26 mouse cellular contexts compared by ENCODE assay signal in the genomic region with DNA sequence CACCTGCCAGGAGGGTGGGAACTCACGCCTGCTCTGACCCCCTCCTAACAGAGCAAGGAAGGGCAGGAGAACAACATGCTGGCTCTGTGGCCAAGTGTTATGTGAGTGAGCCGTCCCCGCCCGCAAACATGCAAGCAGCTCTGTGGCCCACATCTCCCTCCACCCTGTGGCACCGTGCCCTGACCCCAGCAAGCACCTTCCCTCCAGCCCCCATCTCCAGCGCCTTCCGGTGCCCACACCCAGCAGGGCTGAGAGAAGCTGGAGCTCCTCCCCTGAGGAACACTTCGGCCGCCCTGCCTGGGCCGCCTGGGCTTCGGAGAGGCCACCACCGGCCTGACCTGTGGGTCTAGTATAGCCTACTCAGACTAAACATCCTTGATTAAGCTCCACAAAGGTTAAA.
DNase-seq lines count a peak whose midpoint lies in the region; ATAC-seq and TF ChIP-seq lines count a peak whose summit lies in the region.
"Had no signal": no experiment of that assay in that cellular context is flagged by ENCODE, and none has a peak within 500 bp of the region (broad histone marks: within the 10 kb centered on the region; RNA-seq: fewer than 3 reads in every experiment).

No protein-coding gene starts in this region.

- H3K9ac ChIP-seq in kidney, embryonic 16.5 days (replicated peaks; ENCODE audit: low read length) = no peak overlapping the region
- H3K9ac ChIP-seq in lung, embryonic 16.5 days (ENCODE audit: low read length) = no peak overlapping the region
- no peak overlapping the region for H3K9ac ChIP-seq in stomach, embryonic 16.5 days (ENCODE audit: low read length)
- H3K9ac ChIP-seq: liver, postnatal 0 days; neural tube, embryonic 13.5 days had no signal

- ATAC-seq in kidney, embryonic 16.5 days (ENCODE audit: low FRiP score, low TSS enrichment) = no peak; the same call in 1 of the 2 replicates
- ATAC-seq in lung, embryonic 16.5 days (ENCODE audit: low read depth) = 0 out of 2 replicates have a peak, but pooled peaks have one; percentile 22
- ATAC-seq in stomach, embryonic 16.5 days (ENCODE audit: insufficient read depth, low FRiP score) = peak; percentile 21; the same call in 1 of the 2 replicates
- ATAC-seq: forebrain, embryonic 16.5 days; intestine, postnatal 0 days; liver, postnatal 0 days; midbrain, embryonic 16.5 days had no signal

- H3K27me3 ChIP-seq in kidney, adult 2 months (replicated peaks; ENCODE audit: control insufficient read depth, insufficient read depth, low read length) = no peaks in the 10 kb centered on the region
- H3K27me3 ChIP-seq in kidney, embryonic 16.5 days (ENCODE audit: insufficient read depth, low read length) = no peaks in the 10 kb centered on the region
- no peaks in the 10 kb centered on the region for H3K27me3 ChIP-seq in lung, embryonic 16.5 days (ENCODE audit: control insufficient read depth, insufficient read depth, low read depth, low read length)
- H3K27me3 ChIP-seq in stomach, embryonic 16.5 days (ENCODE audit: control insufficient read depth, insufficient read depth, low read length) = no peaks in the 10 kb centered on the region
- H3K27me3 ChIP-seq: neural tube, embryonic 13.5 days had no signal

- WGBS in kidney, adult 2 months = 60% methylated on average over 12 of the region's 12 CpGs
- 58% methylated on average over 12 of the region's 12 CpGs for WGBS in kidney, embryonic 16.5 days
- WGBS in lung, embryonic 16.5 days = 56% methylated on average over 12 of the region's 12 CpGs
- WGBS in stomach, embryonic 16.5 days = 56% methylated on average over 12 of the region's 12 CpGs

- DNase-seq in kidney, adult 2 months = peak; percentile 26
- DNase-seq in lung, postnatal 14 days = no peak
- DNase-seq in lung, postnatal 10 days = peak; percentile 53
- DNase-seq in c-Kit-positive CD71-positive TER-119-positive erythroid progenitor cells, embryonic 14.5 days (ENCODE audit: low spot score) = no peak
- DNase-seq: adrenal gland, postnatal 10 days; cerebellum, adult 8-10 months; gastrocnemius, postnatal 36 days; heart, postnatal 10 days; liver; liver, postnatal 0 days; retina, postnatal 1 day; right cerebral cortex, postnatal 25 days; thymus, adult 18-20 months; thymus, postnatal 36 days had no signal

- no peak for TF ChIP-seq POLR2A in kidney, adult 2 months (IDR thresholded peaks at IDR 0.05; ENCODE audit: low read depth, low read length)

- H3K36me3 ChIP-seq in kidney, adult 2 months (ENCODE audit: control insufficient read depth, insufficient read depth, low read length) = no peaks in the 10 kb centered on the region
- no peaks in the 10 kb centered on the region for H3K36me3 ChIP-seq in kidney, embryonic 16.5 days (ENCODE audit: insufficient read depth, low read length)
- H3K36me3 ChIP-seq in lung, embryonic 16.5 days (ENCODE audit: control insufficient read depth, insufficient read depth, low read length) = no peaks in the 10 kb centered on the region
- H3K36me3 ChIP-seq in stomach, embryonic 16.5 days (ENCODE audit: control insufficient read depth, insufficient read depth, low read length) = no peaks in the 10 kb centered on the region
- H3K36me3 ChIP-seq: forebrain, embryonic 10.5 days; neural tube, embryonic 13.5 days had no signal

- H3K27ac ChIP-seq in kidney, adult 2 months (ENCODE audit: insufficient read depth, low read depth, low read length) = no peak overlapping the region
- no peak overlapping the region for H3K27ac ChIP-seq in kidney, embryonic 16.5 days (ENCODE audit: low read length)
- no peak overlapping the region for H3K27ac ChIP-seq in lung, embryonic 16.5 days (ENCODE audit: low read length)
- H3K27ac ChIP-seq in stomach, embryonic 16.5 days (ENCODE audit: low read length) = no peak overlapping the region
- H3K27ac ChIP-seq: forebrain, embryonic 10.5 days; kidney, postnatal 0 days; left cerebral cortex, adult 2 months; neural tube, embryonic 13.5 days had no signal

- no peaks in the 10 kb centered on the region for H3K4me1 ChIP-seq in kidney, adult 2 months (ENCODE audit: control insufficient read depth, insufficient read depth, low read length)
- peaks cover 12% of the 10 kb centered on the region; the same call in 1 of the 2 replicates for H3K4me1 ChIP-seq in kidney, embryonic 16.5 days (ENCODE audit: insufficient read depth, low read length)
- H3K4me1 ChIP-seq in lung, embryonic 16.5 days (replicated peaks; ENCODE audit: control insufficient read depth, insufficient read depth, low read length) = peaks cover 11% of the 10 kb centered on the region
- H3K4me1 ChIP-seq in stomach, embryonic 16.5 days (ENCODE audit: control insufficient read depth, insufficient read depth, low read length) = no peaks in the 10 kb centered on the region
- H3K4me1 ChIP-seq: megakaryocyte, embryonic 14.5 days; neural tube, embryonic 13.5 days had no signal

- no peak overlapping the region for H3K4me3 ChIP-seq in kidney, adult 2 months (ENCODE audit: insufficient read depth, low read depth, low read length)
- no peak overlapping the region for H3K4me3 ChIP-seq in kidney, embryonic 16.5 days (ENCODE audit: low read length)
- H3K4me3 ChIP-seq in lung, embryonic 16.5 days (ENCODE audit: low read length) = no peak overlapping the region
- H3K4me3 ChIP-seq in stomach, embryonic 16.5 days (replicated peaks; ENCODE audit: low read length) = no peak overlapping the region
- H3K4me3 ChIP-seq: forebrain, embryonic 10.5 days; left cerebral cortex, adult 2 months; megakaryocyte, embryonic 14.5 days; myocyte; neural tube, embryonic 13.5 days had no signal

- H3K4me2 ChIP-seq in kidney, embryonic 16.5 days (replicated peaks; ENCODE audit: low read depth, low read length) = no peak overlapping the region
- H3K4me2 ChIP-seq in lung, embryonic 16.5 days (ENCODE audit: low read depth, low read length) = no peak overlapping the region
- no peak overlapping the region for H3K4me2 ChIP-seq in stomach, embryonic 16.5 days (ENCODE audit: low read depth, low read length)
- H3K4me2 ChIP-seq: neural tube, embryonic 13.5 days had no signal

- TF ChIP-seq CTCF in kidney, adult 2 months (conservative IDR thresholded peaks at IDR 0.05; ENCODE audit: insufficient read depth, insufficient read length, low read depth, low read length) = no peak

- H3K9me3 ChIP-seq in kidney, embryonic 16.5 days (ENCODE audit: low read length) = no peaks in the 10 kb centered on the region
- H3K9me3 ChIP-seq in lung, embryonic 16.5 days (ENCODE audit: control insufficient read depth, low read length) = no peaks in the 10 kb centered on the region
- no peaks in the 10 kb centered on the region for H3K9me3 ChIP-seq in stomach, embryonic 16.5 days (replicated peaks; ENCODE audit: control insufficient read depth, low read length)
- H3K9me3 ChIP-seq: forebrain, embryonic 10.5 days; megakaryocyte, embryonic 14.5 days; neural tube, embryonic 13.5 days had no signal

Comparison
In these comparisons a context has a peak if more than half of its experiments do, and no peak if none do; other contexts are left out.
1. DNase-seq: peak in kidney, adult 2 months (single experiment) and lung, postnatal 10 days (single experiment); none in lung, postnatal 14 days (single experiment) and c-Kit-positive CD71-positive TER-119-positive erythroid progenitor cells, embryonic 14.5 days (single experiment).